Mouse (Mus musculus) embryonic fibroblast, embryonic 13.5 days (primary cell): Measurements from ENCODE around the gene Epha5.

Experiments used
- CTCF ChIP-seq: IDR thresholded peaks from 2 replicates; pipeline ENCODE4 v1.5.1; 2011; ENCODE audit warnings: mild to moderate bottlenecking, control low read depth, low read length, moderate library complexity, borderline replicate concordance; ENCODE audit not compliant: insufficient read depth
- POLR2A ChIP-seq: IDR thresholded peaks from 2 replicates; pipeline ENCODE4 v1.6.1; 2011; ENCODE audit warnings: low read depth, mild to moderate bottlenecking, control low read depth, low read length, moderate library complexity

DNA sequence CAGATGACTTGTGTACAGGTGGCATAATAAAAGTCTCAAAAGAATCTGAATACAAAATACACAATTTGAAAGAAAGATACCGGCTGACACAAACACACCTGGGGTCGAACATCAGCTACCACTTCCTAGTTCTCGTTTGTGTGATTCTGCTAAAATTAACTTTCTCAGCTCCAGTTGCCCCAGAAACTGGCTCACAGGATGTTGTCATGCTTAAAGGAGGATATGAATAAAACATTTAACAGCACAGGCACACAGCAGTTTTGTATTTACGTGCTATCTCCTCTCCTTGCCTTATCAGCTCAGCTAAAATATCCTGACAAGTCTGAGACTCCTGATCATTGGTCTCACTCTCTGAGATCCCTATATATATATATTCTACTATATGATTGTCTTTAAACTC, 99.3 kb downstream of the Epha5 start:
- no peak for TF ChIP-seq POLR2A
- TF ChIP-seq CTCF = no peak
